Comparison of ENCODE assay signal across 17 mouse cellular contexts in the genomic region with DNA sequence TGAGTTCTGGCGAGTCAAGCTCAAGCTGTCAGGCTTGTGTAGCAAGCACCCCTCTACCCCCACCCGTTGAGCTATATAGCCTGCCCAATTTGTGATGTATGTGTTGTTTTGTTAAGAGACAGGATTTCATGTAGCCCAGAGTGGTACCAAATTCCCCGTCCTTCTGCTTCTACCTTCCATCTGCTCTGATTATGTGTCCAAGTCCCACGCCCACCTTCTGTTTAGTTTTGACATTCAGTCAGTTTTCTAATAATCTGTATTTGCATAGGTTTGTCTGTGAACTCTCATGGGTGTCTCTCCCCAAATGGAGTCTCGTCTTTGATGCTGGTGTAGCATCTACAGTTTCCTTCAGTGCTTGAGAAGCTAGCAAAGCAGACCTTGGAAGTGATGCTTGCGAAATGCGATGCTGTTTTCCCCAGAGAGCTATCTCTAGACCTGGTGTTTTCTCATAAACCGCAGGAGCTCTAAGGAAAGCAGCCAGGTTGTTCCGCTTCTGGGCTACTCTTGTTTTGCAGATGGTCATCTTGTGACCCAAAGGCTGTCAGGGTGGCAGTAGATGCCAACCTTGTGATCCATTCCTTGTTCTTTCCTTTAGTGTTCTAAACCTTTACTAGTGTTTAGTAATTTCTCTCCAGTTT.
DNase-seq lines count a peak whose midpoint lies in the region; ATAC-seq and TF ChIP-seq lines count a peak whose summit lies in the region.
"Had no signal": no experiment of that assay in that cellular context is flagged by ENCODE, and none has a peak within 500 bp of the region (broad histone marks: within the 10 kb centered on the region; RNA-seq: fewer than 3 reads in every experiment).

No protein-coding gene starts in this region.

- no peak for TF ChIP-seq POLR2A in cerebellum, adult 2 months (IDR thresholded peaks at IDR 0.05; ENCODE audit: borderline replicate concordance, insufficient read depth, low read length)

- H3K4me1 ChIP-seq in hindbrain, embryonic 16.5 days (ENCODE audit: control insufficient read depth, insufficient read depth, low read depth, low read length), result no peaks in the 10 kb centered on the region; the same call in 1 of the 2 replicates
- H3K4me1 ChIP-seq in hindbrain, embryonic 11.5 days (replicated peaks; ENCODE audit: control insufficient read depth, insufficient read depth, low read length), result no peaks in the 10 kb centered on the region
- peaks cover 27% of the 10 kb centered on the region for H3K4me1 ChIP-seq in cerebellum, adult 2 months (ENCODE audit: control insufficient read depth, insufficient read depth, low read length)
- H3K4me1 ChIP-seq in forebrain, embryonic 16.5 days (replicated peaks; ENCODE audit: control insufficient read depth, insufficient read depth, low read length), result no peaks in the 10 kb centered on the region; the same call in 1 of the 2 replicates
- H3K4me1 ChIP-seq: liver, embryonic 13.5 days; midbrain, embryonic 12.5 days had no signal

- no peak overlapping the region for H3K4me2 ChIP-seq in hindbrain, embryonic 16.5 days (ENCODE audit: low read length)
- H3K4me2 ChIP-seq in hindbrain, embryonic 11.5 days (replicated peaks; ENCODE audit: low read depth, low read length), result no peak overlapping the region
- no peak overlapping the region for H3K4me2 ChIP-seq in forebrain, embryonic 16.5 days (ENCODE audit: low read length)
- H3K4me2 ChIP-seq: liver, embryonic 13.5 days; midbrain, embryonic 12.5 days had no signal

- no peaks in the 10 kb centered on the region for H3K36me3 ChIP-seq in hindbrain, embryonic 16.5 days (ENCODE audit: control insufficient read depth, insufficient read depth, low read length)
- no peaks in the 10 kb centered on the region for H3K36me3 ChIP-seq in hindbrain, embryonic 11.5 days (ENCODE audit: control insufficient read depth, insufficient read depth, low read length)
- no peaks in the 10 kb centered on the region for H3K36me3 ChIP-seq in forebrain, embryonic 16.5 days (ENCODE audit: control insufficient read depth, insufficient read depth)
- H3K36me3 ChIP-seq: liver, embryonic 13.5 days; midbrain, embryonic 12.5 days had no signal

- ATAC-seq in hindbrain, embryonic 16.5 days, result peak; percentile 71
- ATAC-seq in hindbrain, embryonic 11.5 days (ENCODE audit: low FRiP score), result no peak
- ATAC-seq in forebrain, embryonic 16.5 days, result peak; percentile 91
- ATAC-seq: CD4-positive, CD25-positive, alpha-beta regulatory T cell, adult 4 months had no signal

- no peak overlapping the region for H3K9ac ChIP-seq in hindbrain, embryonic 16.5 days (ENCODE audit: low read depth, low read length)
- no peak overlapping the region for H3K9ac ChIP-seq in hindbrain, embryonic 11.5 days (ENCODE audit: low read depth, low read length)
- H3K9ac ChIP-seq in forebrain, embryonic 16.5 days (replicated peaks; ENCODE audit: low read depth, low read length), result no peak overlapping the region
- H3K9ac ChIP-seq: liver, embryonic 13.5 days; midbrain, embryonic 12.5 days had no signal

- no peak for DNase-seq in hindbrain, embryonic 11.5 days (ENCODE audit: low spot score)
- DNase-seq in cerebellum, adult 2 months, result peak; percentile 57 to 76
- DNase-seq in layer of hippocampus, postnatal 25 days (ENCODE audit: extremely low spot score in 1 of 2, low spot score in 1 of 2), result peak; percentile 11 to 15
- DNase-seq in adrenal gland, adult (ENCODE audit: inconsistent age in 2 of 2, low spot score in 1 of 2), result no peak
- no peak for DNase-seq in right cerebral cortex, postnatal 4 days
- DNase-seq: adrenal gland, postnatal 25 days; heart, adult 2 months; kidney, adult 11 months; kidney, postnatal 36 days; liver, embryonic 13.5 days; lung, postnatal 10 days; right cerebral cortex, postnatal 14 days; thymus, adult 18-20 months had no signal

- H3K27ac ChIP-seq in hindbrain, embryonic 16.5 days (ENCODE audit: low read depth, low read length), result no peak overlapping the region
- no peak overlapping the region for H3K27ac ChIP-seq in hindbrain, embryonic 11.5 days (ENCODE audit: low read depth, low read length)
- peak overlapping the region; percentile 29 for H3K27ac ChIP-seq in cerebellum, adult 2 months (ENCODE audit: insufficient read depth, low read length)
- H3K27ac ChIP-seq in forebrain, embryonic 16.5 days (ENCODE audit: low read length), result peak overlapping the region; percentile 69
- H3K27ac ChIP-seq: heart, adult 2 months; liver, embryonic 13.5 days; midbrain, embryonic 12.5 days had no signal

- 67% methylated on average over 9 of the region's 9 CpGs for WGBS in hindbrain, embryonic 16.5 days
- 86% methylated on average over 9 of the region's 9 CpGs for WGBS in hindbrain, embryonic 11.5 days
- WGBS in cerebellum, adult 2 months, result 13% methylated on average over 9 of the region's 9 CpGs
- 63% methylated on average over 9 of the region's 9 CpGs for WGBS in forebrain, embryonic 16.5 days

- H3K4me3 ChIP-seq in hindbrain, embryonic 16.5 days (ENCODE audit: low read length), result no peak overlapping the region
- no peak overlapping the region for H3K4me3 ChIP-seq in hindbrain, embryonic 11.5 days (ENCODE audit: low read depth, low read length)
- no peak overlapping the region for H3K4me3 ChIP-seq in cerebellum, adult 2 months (replicated peaks; ENCODE audit: insufficient read depth, low read depth, low read length)
- H3K4me3 ChIP-seq in forebrain, embryonic 16.5 days (replicated peaks; ENCODE audit: low read length), result no peak overlapping the region
- H3K4me3 ChIP-seq: heart, adult 2 months; liver, embryonic 13.5 days; midbrain, embryonic 12.5 days had no signal

- no peak for TF ChIP-seq CTCF in cerebellum, adult 2 months (IDR thresholded peaks at IDR 0.05; ENCODE audit: borderline replicate concordance, insufficient read depth, low read depth, low read length)

- no peaks in the 10 kb centered on the region for H3K9me3 ChIP-seq in hindbrain, embryonic 16.5 days (ENCODE audit: control insufficient read depth, low read length)
- H3K9me3 ChIP-seq in hindbrain, embryonic 11.5 days (ENCODE audit: control insufficient read depth, low read length), result no peaks in the 10 kb centered on the region
- no peaks in the 10 kb centered on the region for H3K9me3 ChIP-seq in forebrain, embryonic 16.5 days (ENCODE audit: control insufficient read depth, low read length)
- H3K9me3 ChIP-seq: liver, embryonic 13.5 days; midbrain, embryonic 12.5 days had no signal

- H3K27me3 ChIP-seq in hindbrain, embryonic 16.5 days (replicated peaks; ENCODE audit: control insufficient read depth, insufficient read depth, low read length), result no peaks in the 10 kb centered on the region
- H3K27me3 ChIP-seq in hindbrain, embryonic 11.5 days (ENCODE audit: control insufficient read depth, insufficient read depth, low read length), result no peaks in the 10 kb centered on the region
- H3K27me3 ChIP-seq in cerebellum, adult 2 months (ENCODE audit: control insufficient read depth, insufficient read depth, low read length), result no peaks in the 10 kb centered on the region
- H3K27me3 ChIP-seq in forebrain, embryonic 16.5 days (replicated peaks; ENCODE audit: control insufficient read depth, insufficient read depth, low read length), result no peaks in the 10 kb centered on the region
- H3K27me3 ChIP-seq: liver, embryonic 13.5 days; midbrain, embryonic 12.5 days had no signal

Comparison
In these comparisons a context has a peak if more than half of its experiments do, and no peak if none do; other contexts are left out.
1. H3K27ac ChIP-seq: peak in cerebellum, adult 2 months (single experiment) and forebrain, embryonic 16.5 days (single experiment); none in hindbrain, embryonic 16.5 days (single experiment) and hindbrain, embryonic 11.5 days (single experiment).
2. DNase-seq: peak in cerebellum, adult 2 months (2 of 2) and layer of hippocampus, postnatal 25 days (2 of 2); none in hindbrain, embryonic 11.5 days (single experiment), adrenal gland, adult (0 of 2) and right cerebral cortex, postnatal 4 days (single experiment).